Mouse (Mus musculus) limb, embryonic 15.5 days (tissue): ENCODE measurements around the gene Gm3187. TPM values are rescaled to one million over a fixed set of nuclear protein-coding genes. Genes with fewer than 3 reads are reported as not detected.
"Not testable (repeated sequence)": the region's sequence is repeated elsewhere in the genome, so short reads cannot be mapped to it uniquely, and the experiment has no call there.

Experiments used
- ATAC-seq: fragments of 200-750 bp; cut with Nextera tagmentation; 2 replicates; pipeline ENCODE4 v1.8.0; 2017; ENCODE audit warnings: low read depth, moderate TSS enrichment; ENCODE audit not compliant: insufficient number of reproducible peaks, low FRiP score, low TSS enrichment
- H3K27ac ChIP-seq: fragments of 300-500 bp; sonication (generic); 2 replicates; pipeline ENCODE4 v1.5.1; 2015; ENCODE audit warnings: moderate library complexity, mild to moderate bottlenecking, inconsistent platforms
- H3K27me3 ChIP-seq: fragments of 300-500 bp; sonication (generic); 2 replicates; pipeline ENCODE4 v1.6.1; 2015; ENCODE audit warnings: inconsistent platforms
- H3K36me3 ChIP-seq: fragments of 300-500 bp; sonication (generic); 2 replicates; pipeline ENCODE4 v1.6.1; 2015; ENCODE audit warnings: inconsistent platforms
- H3K4me1 ChIP-seq: fragments of 300-500 bp; sonication (generic); 2 replicates; pipeline ENCODE4 v1.6.1; 2015; ENCODE audit warnings: inconsistent platforms
- H3K4me2 ChIP-seq: fragments of 300-500 bp; sonication (generic); 2 replicates; pipeline ENCODE4 v1.6.1; 2015; ENCODE audit warnings: mild to moderate bottlenecking, inconsistent platforms
- H3K4me3 ChIP-seq: fragments of 300-500 bp; sonication (generic); 2 replicates; pipeline ENCODE4 v1.5.1; 2015; ENCODE audit warnings: mild to moderate bottlenecking, inconsistent platforms
- H3K9ac ChIP-seq: fragments of 300-500 bp; sonication (generic); 2 replicates; pipeline ENCODE4 v1.6.1; 2015; ENCODE audit warnings: inconsistent platforms
- H3K9me3 ChIP-seq: fragments of 300-500 bp; sonication (generic); 2 replicates; pipeline ENCODE4 v1.6.1; 2016; ENCODE audit warnings: inconsistent platforms
- WGBS: fragments of 180-500 bp; shearing (Covaris S2); methylation state at CpG from one replicate; pipeline ENCODE4 v1.1.7; 2015; 5-methylcytosine and 5-hydroxymethylcytosine counted together
- polyA plus RNA-seq: library from polyadenylated mRNA; unstranded; fragments of >200 nt; fragmentation: Nextera tagmentation; extraction: Ambion mirVana; gene quantifications from 2 replicates; pipeline ENCODE4 v1.2.1, GENCODE M21; 2015

The Gm3187 gene
- not detected in 2 replicates for polyA plus RNA-seq

DNA sequence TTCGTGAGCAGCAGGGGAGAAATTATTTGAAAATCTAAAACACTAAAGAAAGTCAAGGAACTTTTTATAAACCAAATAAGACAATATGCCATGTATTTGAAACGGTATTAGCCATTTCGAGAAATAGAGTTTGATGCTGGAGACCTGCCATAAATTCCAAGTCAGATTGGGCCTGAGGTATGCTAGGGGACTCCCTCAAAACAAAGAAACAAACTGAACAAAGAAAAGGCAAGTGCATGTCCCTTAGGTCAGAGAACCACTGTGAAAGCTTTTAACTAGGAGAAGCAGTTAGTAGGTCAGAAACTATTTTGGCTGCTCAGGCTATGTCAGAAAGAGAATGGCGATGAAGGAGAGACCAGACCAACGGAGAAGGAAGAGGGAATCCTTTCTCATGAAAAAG, at the start of gene Gm3187:
Gene Gm3187, plus strand, starts transcription at position 301 of the 400 bp plus-strand sequence.
- H3K27me3 ChIP-seq, H3K4me1 ChIP-seq, H3K4me3 ChIP-seq, H3K4me2 ChIP-seq, H3K9ac ChIP-seq, H3K36me3 ChIP-seq, ATAC-seq, H3K9me3 ChIP-seq, H3K27ac ChIP-seq: not testable (repeated sequence)
- 76% methylated on average over 5 of the region's 5 CpGs for WGBS

DNA sequence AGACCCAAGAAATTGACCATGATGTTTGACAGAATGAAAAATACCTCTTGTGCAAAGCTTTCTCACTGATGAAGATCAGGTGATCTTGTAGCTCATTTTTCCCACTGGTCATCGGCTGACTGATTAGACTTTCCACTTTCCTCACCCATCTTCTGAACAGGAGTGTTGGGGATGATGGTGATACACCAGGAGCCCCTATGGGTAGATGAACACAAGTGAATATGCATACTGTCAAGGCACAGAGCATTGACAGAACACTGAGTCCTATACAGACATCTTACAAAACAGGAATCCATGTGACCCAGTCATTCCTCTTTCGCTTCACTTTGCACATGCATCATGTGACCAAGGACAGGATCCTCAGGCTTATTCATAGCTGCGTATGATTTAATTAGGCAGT, 28.6 kb upstream of the Gm3187 start, which contains the start of gene Gm3194:
Gene Gm3194, minus strand, starts transcription at position 101 of the 400 bp plus-strand sequence.
- not testable (repeated sequence) for H3K27me3 ChIP-seq, H3K36me3 ChIP-seq, H3K9me3 ChIP-seq, H3K4me2 ChIP-seq, H3K9ac ChIP-seq, H3K4me3 ChIP-seq, H3K4me1 ChIP-seq, ATAC-seq, H3K27ac ChIP-seq
- no CpG with 5 or more reads among the region's 3 CpGs for WGBS

DNA sequence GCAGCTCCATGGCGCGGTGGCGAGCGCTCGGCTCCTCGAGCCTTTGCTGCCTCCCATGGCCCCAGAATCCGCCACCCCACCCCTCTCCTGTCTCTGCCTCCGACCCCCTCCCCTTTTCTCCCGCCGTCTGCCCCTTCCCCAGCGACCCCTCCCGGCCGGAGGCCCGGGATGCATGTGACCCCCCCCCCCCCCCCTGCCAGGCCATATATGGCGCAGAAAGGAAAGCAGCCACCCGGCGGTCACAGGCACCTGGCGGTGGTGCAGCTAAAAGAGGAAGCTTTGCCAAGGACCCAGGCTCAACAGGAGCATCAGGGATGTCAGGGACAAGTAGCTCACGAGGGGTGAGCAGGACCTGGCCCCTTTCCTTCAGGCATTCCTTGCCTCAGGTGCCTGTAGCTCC, 23.5 kb upstream of the Gm3187 start:
- WGBS = no CpG with 5 or more reads among the region's 19 CpGs

DNA sequence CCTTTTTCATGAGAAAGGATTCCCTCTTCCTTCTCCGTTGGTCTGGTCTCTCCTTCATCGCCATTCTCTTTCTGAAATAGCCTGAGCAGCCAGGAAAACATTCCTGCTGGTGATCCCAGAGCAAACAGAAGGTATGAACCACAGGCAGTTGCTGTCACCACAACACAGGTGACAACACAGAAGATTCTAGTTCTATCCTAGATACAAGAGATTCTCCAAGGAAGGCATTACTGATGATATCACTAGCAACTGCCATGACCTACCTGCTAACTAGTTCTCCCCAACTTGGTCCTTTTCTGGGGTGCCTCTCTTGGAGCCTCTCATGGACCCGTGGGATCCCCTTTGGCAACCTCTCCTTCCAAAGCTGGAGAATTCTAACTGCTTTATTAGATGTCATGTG, 6.3 kb upstream of the Gm3187 start, which contains the start of gene Gm8246:
Gene Gm8246, minus strand, starts transcription at position 101 of the 400 bp plus-strand sequence.
- not testable (repeated sequence) for H3K27me3 ChIP-seq, ATAC-seq, H3K4me1 ChIP-seq, H3K9ac ChIP-seq, H3K27ac ChIP-seq, H3K4me3 ChIP-seq, H3K9me3 ChIP-seq, H3K4me2 ChIP-seq, H3K36me3 ChIP-seq
- WGBS = no CpG with 5 or more reads among the region's 3 CpGs

More for the DNA sequence above, 23.5 kb upstream of the Gm3187 start:
- H3K4me1 ChIP-seq, H3K9ac ChIP-seq, H3K36me3 ChIP-seq, H3K4me2 ChIP-seq, H3K9me3 ChIP-seq, H3K4me3 ChIP-seq, ATAC-seq, H3K27ac ChIP-seq, H3K27me3 ChIP-seq: not testable (repeated sequence)

DNA sequence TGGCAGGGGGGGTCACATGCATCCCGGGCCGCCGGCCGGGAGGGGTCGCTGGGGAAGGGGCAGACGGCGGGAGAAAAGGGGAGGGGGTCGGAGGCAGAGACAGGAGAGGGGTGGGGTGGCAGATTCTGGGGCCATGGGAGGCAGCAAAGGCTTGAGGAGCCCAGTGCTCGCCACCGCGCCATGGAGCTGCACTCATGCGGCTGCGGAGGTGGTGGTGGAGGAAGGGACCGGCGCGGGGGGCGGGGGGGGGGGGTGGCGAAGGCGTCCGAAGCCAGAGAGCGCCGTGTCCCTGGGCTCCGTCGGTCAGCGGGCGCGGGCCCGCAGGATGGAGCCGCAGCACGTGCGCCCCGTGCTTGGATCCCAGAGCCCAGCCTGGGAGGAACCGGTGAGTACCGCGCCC, 17.4 kb downstream of the Gm3187 start, which contains the start of gene Gm3488:
Gene Gm3488, plus strand, starts transcription at position 301 of the 400 bp plus-strand sequence.
- not testable (repeated sequence) for H3K9me3 ChIP-seq, H3K4me1 ChIP-seq, H3K36me3 ChIP-seq, H3K27me3 ChIP-seq, ATAC-seq, H3K4me2 ChIP-seq, H3K27ac ChIP-seq, H3K9ac ChIP-seq, H3K4me3 ChIP-seq
- no CpG with 5 or more reads among the region's 35 CpGs for WGBS

DNA sequence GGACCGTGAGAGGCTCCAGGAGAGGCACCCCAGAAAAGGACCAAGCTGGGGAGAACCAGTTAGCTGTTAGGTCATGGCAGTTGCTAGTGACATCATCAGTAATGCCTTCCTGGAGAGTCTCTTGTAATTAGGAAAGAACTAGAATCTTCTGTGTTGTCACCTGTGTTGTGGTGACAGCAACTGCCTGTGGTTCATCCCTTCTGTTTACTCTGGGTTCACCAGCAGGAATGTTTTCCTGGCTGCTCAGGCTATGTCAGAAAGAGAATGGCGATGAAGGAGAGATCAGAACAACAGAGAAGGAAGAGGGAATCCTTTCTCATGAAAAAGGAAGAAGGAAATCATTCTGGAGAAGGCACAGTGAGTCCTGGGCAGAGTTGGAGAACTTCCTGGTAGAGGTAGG, 54.2 kb downstream of the Gm3187 start, which contains the start of gene Gm3532:
Gene Gm3532, plus strand, starts transcription at position 301 of the 400 bp plus-strand sequence.
- H3K36me3 ChIP-seq, H3K27ac ChIP-seq, H3K4me1 ChIP-seq, H3K9ac ChIP-seq, ATAC-seq, H3K4me2 ChIP-seq, H3K27me3 ChIP-seq, H3K4me3 ChIP-seq, H3K9me3 ChIP-seq: not testable (repeated sequence)
- WGBS = no CpG with 5 or more reads among the region's 2 CpGs

Other genes starting within 250 kb of the Gm3187 start
- not detected in 2 replicates for gene Gm3526, start 223.6 kb upstream of the Gm3187 start, polyA plus RNA-seq
- gene Gm3542, start 149.3 kb upstream of the Gm3187 start, polyA plus RNA-seq = not detected in 2 replicates
- not detected in 2 replicates for gene Gm3500, start 95.2 kb upstream of the Gm3187 start, polyA plus RNA-seq
- gene Gm3194, start 28.7 kb upstream of the Gm3187 start, polyA plus RNA-seq = 0.42 and 0.47 TPM in 2 replicates
- gene Gm8246, start 6.4 kb upstream of the Gm3187 start, polyA plus RNA-seq = not detected in 2 replicates
- 0.49 and 0.60 TPM in 2 replicates for gene Gm3488, start 17.5 kb downstream of the Gm3187 start, polyA plus RNA-seq
- not detected in 2 replicates for gene Gm3532, start 54.3 kb downstream of the Gm3187 start, polyA plus RNA-seq
- not detected in 2 replicates for gene Gm8265, start 148.8 kb downstream of the Gm3187 start, polyA plus RNA-seq
- not detected in 2 replicates for gene Gm9603, start 203.2 kb downstream of the Gm3187 start, polyA plus RNA-seq